Mouse (Mus musculus) MN1 (cell line): ENCODE data around the gene Taf1c.

Source experiments
- DNase-seq: peaks from one replicate; pipeline ENCODE4 v3.0.0-alpha.2; 2016; ENCODE audit warnings: low spot score

The Taf1c gene

GRCm38 (mm10) chr8:119572411-119572810, 32.6 kb downstream of the Taf1c start:
- no peak for DNase-seq

DNA sequence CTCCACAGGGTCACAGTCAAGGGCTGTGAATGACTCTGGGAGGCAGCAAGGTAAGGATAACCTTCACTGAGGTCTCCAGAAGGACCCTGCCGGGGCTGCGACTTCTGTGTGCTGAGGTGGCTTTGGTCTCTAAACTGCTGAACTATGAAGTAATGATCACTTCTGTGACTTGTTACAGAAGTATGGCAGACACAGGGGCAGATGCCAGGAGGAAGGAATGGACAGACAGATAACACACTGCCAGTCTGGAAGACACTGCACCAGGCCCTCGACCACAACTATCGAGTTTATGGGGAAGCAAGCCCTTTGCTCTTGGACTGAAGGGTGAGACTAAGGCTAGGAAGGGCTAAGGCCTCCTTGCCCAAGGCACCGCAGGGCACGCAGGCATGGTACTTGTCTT, 33.9 kb downstream of the Taf1c start:
- no peak for DNase-seq

GRCm38 (mm10) chr8:119569881-119570280, 35.1 kb downstream of the Taf1c start:
- DNase-seq: no peak

- no peak for DNase-seq
Observed at GRCm38 (mm10) chr8:119568951-119569350, 36.1 kb downstream of the Taf1c start.

- no peak for DNase-seq
Observed at GRCm38 (mm10) chr8:119568251-119568650, 36.8 kb downstream of the Taf1c start.

- DNase-seq: no peak
Observed at GRCm38 (mm10) chr8:119566367-119566766, 38.7 kb downstream of the Taf1c start.

DNA sequence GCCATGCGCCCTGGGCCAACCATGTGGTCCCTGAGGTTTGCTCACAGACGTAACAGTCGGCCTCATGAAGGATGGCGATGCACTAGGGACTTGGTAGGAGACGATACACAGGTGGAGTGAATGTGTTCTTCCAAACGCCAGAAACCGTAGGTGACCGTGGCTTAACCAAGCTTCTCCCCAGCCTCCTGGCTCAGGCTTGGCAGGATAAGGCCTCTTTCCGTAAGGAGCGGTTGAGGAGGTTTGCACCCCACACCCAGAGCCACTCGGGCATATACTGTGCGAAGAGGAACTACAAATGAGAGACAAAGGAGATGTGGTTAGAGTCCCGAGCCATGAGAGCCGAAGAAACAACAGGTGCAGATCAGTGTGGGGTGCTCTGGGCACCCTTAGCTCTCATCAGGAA, 41.2 kb downstream of the Taf1c start:
- DNase-seq: no peak

DNA sequence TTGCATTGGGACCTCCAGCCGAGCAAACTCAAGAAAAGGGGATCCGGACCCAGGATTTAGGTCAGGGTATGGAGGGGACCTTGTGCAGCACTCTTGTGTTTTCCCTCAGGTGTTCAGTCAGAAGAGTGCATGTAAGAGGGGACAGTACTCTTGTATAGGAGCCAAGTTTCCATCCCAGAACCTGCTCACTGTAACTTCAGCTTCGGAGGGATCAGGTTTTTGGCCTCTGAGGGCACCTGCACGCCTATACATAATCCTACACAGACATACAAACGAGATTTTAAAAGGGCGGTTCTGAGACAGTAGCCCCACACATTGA, 45.7 kb downstream of the Taf1c start:
- DNase-seq: no peak

DNA sequence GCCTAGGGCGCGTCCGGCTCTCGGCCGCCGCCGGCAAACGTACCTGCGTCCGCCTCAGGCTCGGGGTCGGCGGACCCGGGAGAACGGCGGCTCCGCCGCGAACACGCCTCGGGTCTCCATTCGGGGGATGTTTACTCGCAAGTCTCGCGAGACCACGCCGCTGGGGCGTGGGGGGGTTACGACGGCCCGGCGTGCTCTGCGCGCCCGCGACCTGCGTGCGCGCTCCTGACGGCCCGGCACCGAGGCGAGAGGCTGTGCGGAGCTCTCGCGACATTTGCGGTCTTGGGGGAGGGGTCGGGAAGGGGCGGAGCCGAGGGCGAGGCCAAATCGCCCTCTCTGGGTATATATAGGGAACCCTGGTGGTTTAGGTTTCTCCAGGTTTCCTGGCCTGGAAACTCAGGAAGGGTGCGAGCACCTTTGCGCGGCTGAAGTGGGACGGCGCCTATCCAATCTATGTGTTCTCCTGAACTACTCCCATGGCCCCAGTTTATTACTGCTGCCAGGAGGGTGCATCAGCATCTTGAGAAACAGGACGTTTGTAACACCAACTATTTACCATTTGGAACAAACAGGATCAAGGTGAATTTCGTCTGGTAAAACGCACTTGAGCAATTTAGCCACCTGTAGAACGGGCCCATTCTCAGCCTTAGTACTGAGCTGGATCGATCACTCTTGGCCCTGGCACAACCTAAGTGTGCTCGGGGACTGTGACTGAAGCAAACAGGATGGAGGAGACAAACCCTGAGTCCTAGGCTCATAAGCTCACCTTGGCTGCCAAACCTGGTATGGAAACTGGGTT, 46.2 kb downstream of the Taf1c start, which contains the start of gene Mbtps1:
TSS of gene Mbtps1 (minus strand) at position 133 of the 799 bp plus-strand sequence.
- DNase-seq: peak; percentile 100

- peak; percentile 94 for DNase-seq
Observed at GRCm38 (mm10) chr8:119557821-119558602, 47.0 kb downstream of the Taf1c start.

DNA sequence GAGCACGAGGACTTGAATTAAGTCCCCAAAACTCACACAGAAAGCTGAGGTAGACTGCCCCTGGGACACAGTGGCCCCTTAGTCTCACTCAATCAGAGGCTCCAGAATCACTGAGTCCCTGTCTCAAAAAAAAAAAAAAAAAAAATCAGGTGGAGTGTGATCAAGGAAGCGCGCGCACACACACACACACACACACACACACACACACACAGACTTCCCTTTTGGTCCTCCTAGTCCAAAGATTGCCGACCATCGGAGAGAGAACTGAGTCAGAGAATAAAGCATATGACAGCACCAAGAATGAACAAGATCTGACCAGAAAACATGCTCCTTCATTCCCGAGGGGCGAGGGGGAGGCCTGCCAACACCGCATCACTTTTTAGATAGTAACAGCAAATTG, 47.9 kb downstream of the Taf1c start:
- DNase-seq: peak; percentile 40

DNA sequence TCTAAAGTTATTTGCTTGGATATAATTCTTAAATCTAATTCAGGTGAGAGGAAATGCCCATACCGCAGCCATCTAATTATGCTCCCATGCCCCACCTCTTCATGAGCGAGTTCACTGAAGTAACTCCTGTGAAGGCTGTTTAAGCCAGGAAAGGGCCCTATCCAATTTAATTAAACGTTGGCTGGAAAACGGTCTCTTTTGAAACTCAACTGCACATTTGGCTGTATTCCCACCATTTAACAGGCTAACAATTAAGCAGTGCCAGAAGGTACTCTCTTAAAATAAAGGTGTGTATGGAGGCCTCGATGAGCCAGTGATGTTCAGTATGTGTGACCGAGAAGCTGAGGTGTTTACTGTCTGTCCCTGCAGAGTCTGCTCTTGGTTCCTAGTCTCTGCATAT, 49.2 kb downstream of the Taf1c start:
- DNase-seq: peak; percentile 74

DNA sequence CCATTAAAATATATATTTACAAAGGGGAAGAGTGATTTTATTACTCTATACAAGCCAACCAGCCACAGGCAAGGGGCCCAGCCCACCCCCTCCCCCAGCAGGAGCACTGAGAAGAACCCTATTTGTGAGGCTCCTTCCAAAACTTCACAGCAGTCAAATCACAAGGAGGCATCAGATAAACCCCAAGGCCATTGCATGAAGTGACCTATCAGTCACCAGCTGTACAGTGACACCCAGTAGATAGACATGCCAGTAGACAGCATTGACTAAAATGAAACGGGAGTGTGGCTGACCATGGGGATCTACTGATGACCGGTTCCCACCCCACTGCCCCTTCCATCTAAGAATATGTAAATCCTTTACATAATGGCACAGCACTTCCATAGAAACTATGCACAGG, 52.1 kb downstream of the Taf1c start:
- DNase-seq: no peak

- no peak for DNase-seq
Observed at GRCm38 (mm10) chr8:119548560-119549113, 56.4 kb downstream of the Taf1c start.
